Mouse (Mus musculus): ENCODE data around the gene Fam173a. TPM values are rescaled to one million over a fixed set of nuclear protein-coding genes. Genes with fewer than 3 reads are reported as not detected.
"Not testable (repeated sequence)": the region's sequence is repeated elsewhere in the genome, so short reads cannot be mapped to it uniquely, and the experiment has no call there.

Gene Fam173a
- polyA plus RNA-seq, 1 experiment from 2014 or later = 127 TPM

DNA sequence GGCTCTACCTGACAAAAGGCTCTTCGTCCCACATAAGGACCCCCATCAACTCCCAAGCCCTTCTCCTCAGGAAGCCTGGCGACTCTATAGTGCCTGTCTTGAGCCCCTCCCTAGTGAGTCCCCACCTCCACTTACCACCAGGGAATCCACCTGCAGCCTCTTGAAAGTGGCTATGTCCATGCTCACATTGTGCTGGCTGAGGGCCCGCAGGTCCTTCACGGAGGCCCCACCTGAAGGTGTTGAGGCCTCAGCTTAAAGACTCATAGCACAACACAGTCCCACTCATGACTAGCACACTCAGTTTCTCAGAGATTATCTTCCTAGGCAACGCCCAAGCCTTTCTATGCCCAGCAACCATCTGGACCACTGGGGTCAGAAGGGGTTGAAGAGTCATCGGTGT, 43.4 kb downstream of the Fam173a start:
- TF ChIP-seq CTCF (IDR thresholded peaks at IDR 0.05; ENCODE audit: low read depth) = no peak

DNA sequence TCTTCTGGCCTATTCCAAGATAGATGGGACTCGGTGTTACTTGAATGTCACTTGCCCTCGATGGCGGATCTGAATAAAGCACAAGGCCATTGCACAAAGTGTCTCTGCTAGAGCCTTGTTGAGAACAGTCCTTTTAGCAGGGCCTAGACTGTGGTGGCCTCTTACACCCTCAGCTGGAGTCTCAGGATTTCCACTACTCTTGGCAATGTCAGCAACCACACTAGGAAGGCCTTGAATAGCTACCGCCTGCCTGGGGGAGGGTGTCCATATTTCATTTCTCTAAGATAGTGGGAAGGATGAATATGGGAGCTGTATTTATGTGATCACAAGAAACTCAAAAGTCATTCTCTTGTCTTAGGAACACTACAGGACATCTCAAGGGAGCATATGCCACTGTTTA, 44.5 kb downstream of the Fam173a start:
- no peaks in the 10 kb centered on the region for H3K4me1 ChIP-seq (replicated peaks; ENCODE audit: control insufficient read depth, insufficient read depth, low read length)
- no peak overlapping the region for H3K9ac ChIP-seq (ENCODE audit: low read depth, low read length)
- TF ChIP-seq CTCF (IDR thresholded peaks at IDR 0.05; ENCODE audit: low read depth) = no peak
- WGBS = 92% methylated on average over 4 of the region's 4 CpGs
- H3K9me3 ChIP-seq (ENCODE audit: control insufficient read depth) = no peaks in the 10 kb centered on the region
- H3K27ac ChIP-seq (ENCODE audit: low read depth, low read length) = no peak overlapping the region
- no peaks in the 10 kb centered on the region for H3K36me3 ChIP-seq (ENCODE audit: control insufficient read depth, insufficient read depth)
- no peak overlapping the region for H3K4me3 ChIP-seq (ENCODE audit: low read depth, low read length)
- no peaks in the 10 kb centered on the region for H3K27me3 ChIP-seq (replicated peaks; ENCODE audit: control insufficient read depth, insufficient read depth, low read length)
- ATAC-seq = no peak
- H3K4me2 ChIP-seq (replicated peaks; ENCODE audit: low read depth) = no peak overlapping the region

More for the DNA sequence above, 43.4 kb downstream of the Fam173a start:
- H3K4me2 ChIP-seq (replicated peaks; ENCODE audit: low read depth) = no peak overlapping the region
- H3K36me3 ChIP-seq (ENCODE audit: control insufficient read depth, insufficient read depth) = no peaks in the 10 kb centered on the region
- ATAC-seq = no peak
- no peaks in the 10 kb centered on the region for H3K4me1 ChIP-seq (replicated peaks; ENCODE audit: control insufficient read depth, insufficient read depth, low read length)
- no peak overlapping the region for H3K9ac ChIP-seq (ENCODE audit: low read depth, low read length)
- H3K4me3 ChIP-seq (ENCODE audit: low read depth, low read length) = no peak overlapping the region
- H3K27me3 ChIP-seq (replicated peaks; ENCODE audit: control insufficient read depth, insufficient read depth, low read length) = no peaks in the 10 kb centered on the region
- WGBS = 85% methylated on average over 6 of the region's 6 CpGs
- no peak overlapping the region for H3K27ac ChIP-seq (ENCODE audit: low read depth, low read length)
- no peaks in the 10 kb centered on the region for H3K9me3 ChIP-seq (ENCODE audit: control insufficient read depth)

DNA sequence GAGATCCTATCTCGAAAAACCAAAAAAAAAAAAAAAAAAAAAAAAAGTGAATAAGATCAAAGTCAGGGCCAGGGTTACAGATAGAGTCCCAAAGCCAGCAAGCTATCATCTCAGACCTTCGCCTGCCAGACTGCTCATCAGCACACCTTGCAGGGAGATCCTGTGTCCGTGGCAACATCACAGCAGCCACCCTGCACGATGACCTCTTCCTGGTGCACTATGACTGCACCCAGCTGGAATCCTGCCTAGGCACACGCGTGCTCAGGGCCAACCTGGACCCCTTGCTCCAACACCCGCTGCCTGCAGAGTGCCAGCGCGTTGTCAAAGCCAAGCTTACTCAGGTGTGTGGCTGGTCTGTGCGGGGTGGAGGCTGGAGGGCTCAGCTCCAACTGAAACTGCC, 48.4 kb downstream of the Fam173a start:
- Histone ChIP-seq H3K4me1 (replicated peaks; ENCODE audit: control insufficient read depth, insufficient read depth, low read length) (no peaks in the 10 kb centered on the region), H3K9me3 (ENCODE audit: control insufficient read depth) (no peaks in the 10 kb centered on the region), H3K27ac (ENCODE audit: low read depth, low read length) (no peak overlapping the region), H3K4me3 (ENCODE audit: low read depth, low read length) (no peak overlapping the region), H3K4me2 (replicated peaks; ENCODE audit: low read depth) (no peak overlapping the region), H3K36me3 (ENCODE audit: control insufficient read depth, insufficient read depth) (no peaks in the 10 kb centered on the region), H3K9ac (ENCODE audit: low read depth, low read length) (no peak overlapping the region), H3K27me3 (replicated peaks; ENCODE audit: control insufficient read depth, insufficient read depth, low read length) (no peaks in the 10 kb centered on the region)
- ATAC-seq = no peak
- no peak for TF ChIP-seq CTCF (IDR thresholded peaks at IDR 0.05; ENCODE audit: low read depth)
- 70% methylated on average over 10 of the region's 10 CpGs for WGBS

DNA sequence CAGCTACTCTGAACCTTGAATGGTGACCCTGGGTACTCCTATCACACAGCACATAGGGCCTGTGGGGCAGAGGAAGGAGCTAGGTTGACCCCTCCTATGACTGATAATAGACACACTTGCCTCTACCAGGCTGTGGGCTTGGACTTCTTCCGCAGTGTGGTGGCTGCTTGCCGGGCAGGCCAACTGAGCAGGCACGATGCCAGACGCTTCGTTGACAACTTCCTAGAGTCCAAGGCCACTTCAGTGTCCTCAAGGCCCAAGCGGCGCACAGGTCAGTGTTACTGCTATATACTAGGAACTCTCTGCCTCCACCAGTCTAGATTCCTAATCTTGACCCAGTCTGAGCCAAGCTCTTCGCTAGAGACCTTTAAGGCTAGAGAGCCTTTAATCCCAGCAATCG, 48.9 kb downstream of the Fam173a start:
- H3K36me3 ChIP-seq (ENCODE audit: control insufficient read depth, insufficient read depth) = no peaks in the 10 kb centered on the region
- no peaks in the 10 kb centered on the region for H3K27me3 ChIP-seq (replicated peaks; ENCODE audit: control insufficient read depth, insufficient read depth, low read length)
- WGBS = 87% methylated on average over 9 of the region's 9 CpGs

DNA sequence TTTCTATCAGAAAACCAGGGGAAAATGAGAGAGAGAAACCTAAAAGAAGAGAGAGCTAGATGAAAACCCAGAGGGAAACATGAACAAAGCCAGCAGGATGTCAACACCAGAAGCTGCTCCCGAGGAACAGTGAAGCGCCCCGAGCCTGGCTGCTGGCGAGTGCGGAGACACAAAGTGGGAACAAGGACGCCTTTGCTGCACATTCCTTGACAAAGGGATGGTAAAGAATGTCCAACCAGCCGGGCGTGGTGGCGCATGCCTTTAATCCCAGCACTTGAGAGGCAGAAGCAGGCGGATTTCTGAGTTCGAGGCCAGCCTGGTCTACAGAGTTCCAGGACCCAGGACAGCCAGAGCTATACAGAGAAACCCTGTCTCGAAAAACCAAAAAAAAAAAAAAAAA, 51.2 kb downstream of the Fam173a start:
- H3K4me2 ChIP-seq (replicated peaks; ENCODE audit: low read depth); H3K4me1 ChIP-seq (replicated peaks; ENCODE audit: control insufficient read depth, insufficient read depth, low read length); H3K9me3 ChIP-seq (ENCODE audit: control insufficient read depth); H3K27me3 ChIP-seq (replicated peaks; ENCODE audit: control insufficient read depth, insufficient read depth, low read length); H3K9ac ChIP-seq (ENCODE audit: low read depth, low read length); H3K36me3 ChIP-seq (ENCODE audit: control insufficient read depth, insufficient read depth); H3K27ac ChIP-seq (ENCODE audit: low read depth, low read length); ATAC-seq; H3K4me3 ChIP-seq (ENCODE audit: low read depth, low read length): not testable (repeated sequence)
- 77% methylated on average over 12 of the region's 12 CpGs for WGBS

More for the DNA sequence above, 48.9 kb downstream of the Fam173a start:
- H3K9ac ChIP-seq (ENCODE audit: low read depth, low read length) = no peak overlapping the region
- H3K4me3 ChIP-seq (ENCODE audit: low read depth, low read length) = no peak overlapping the region
- no peak overlapping the region for H3K27ac ChIP-seq (ENCODE audit: low read depth, low read length)
- H3K4me1 ChIP-seq (replicated peaks; ENCODE audit: control insufficient read depth, insufficient read depth, low read length) = no peaks in the 10 kb centered on the region
- no peak for ATAC-seq
- TF ChIP-seq CTCF (IDR thresholded peaks at IDR 0.05; ENCODE audit: low read depth) = no peak
- no peaks in the 10 kb centered on the region for H3K9me3 ChIP-seq (ENCODE audit: control insufficient read depth)
- no peak overlapping the region for H3K4me2 ChIP-seq (replicated peaks; ENCODE audit: low read depth)

Small RNA genes lying within 50 kb of the gene (microRNA-seq; reads per million reads assigned to microRNA genes)
- gene Gm25083 (not detected), gene Mir3082 (not detected), gene Mir6966 (not detected)

Other genes with a start within 250 kb of the Fam173a start
- 1.7 and 2.5 TPM in 2 replicates for gene Sox8, start 222.2 kb downstream of the Fam173a start, polyA plus RNA-seq (2015; fragmentation: Nextera tagmentation; extraction: Ambion mirVana)
- 16.1 and 16.5 TPM in 2 replicates for gene Lmf1, start 213.8 kb downstream of the Fam173a start, polyA plus RNA-seq (2015; fragmentation: Nextera tagmentation; extraction: Ambion mirVana)
- gene Gng13, start 75.7 kb downstream of the Fam173a start, polyA plus RNA-seq (2015; fragmentation: Nextera tagmentation; extraction: Ambion mirVana) = 0.92 and 0.95 TPM in 2 replicates
- gene Chtf18, start 65.5 kb downstream of the Fam173a start, polyA plus RNA-seq (2015; fragmentation: Nextera tagmentation; extraction: Ambion mirVana) = 4.3 and 6.1 TPM in 2 replicates
- 6.7 and 7.2 TPM in 2 replicates for gene Rpusd1, start 65.2 kb downstream of the Fam173a start, polyA plus RNA-seq (2015; fragmentation: Nextera tagmentation; extraction: Ambion mirVana)
- gene Mslnl, start 56.9 kb downstream of the Fam173a start, polyA plus RNA-seq (2015; fragmentation: Nextera tagmentation; extraction: Ambion mirVana) = not detected in 2 replicates
- gene Msln, start 38.5 kb downstream of the Fam173a start, polyA plus RNA-seq (2015; fragmentation: Nextera tagmentation; extraction: Ambion mirVana) = 48.2 and 57.0 TPM in 2 replicates
- 20.2 and 21.7 TPM in 2 replicates for gene Narfl, start 19.1 kb downstream of the Fam173a start, polyA plus RNA-seq (2015; fragmentation: Nextera tagmentation; extraction: Ambion mirVana)
- gene Haghl, start 7.2 kb downstream of the Fam173a start, polyA plus RNA-seq (2015; fragmentation: Nextera tagmentation; extraction: Ambion mirVana) = 28.2 and 31.4 TPM in 2 replicates
- gene Ccdc78, start 6.3 kb downstream of the Fam173a start, polyA plus RNA-seq (2015; fragmentation: Nextera tagmentation; extraction: Ambion mirVana) = 0.09 and 0.18 TPM in 2 replicates
- not detected in 2 replicates for gene AC134908.4, start 2.8 kb upstream of the Fam173a start, polyA plus RNA-seq (2015; fragmentation: Nextera tagmentation; extraction: Ambion mirVana)
- 21.4 and 23.5 TPM in 2 replicates for gene Metrn, start 4.2 kb upstream of the Fam173a start, polyA plus RNA-seq (2015; fragmentation: Nextera tagmentation; extraction: Ambion mirVana)
- 1.1 and 1.5 TPM in 2 replicates for gene Fbxl16, start 16.2 kb upstream of the Fam173a start, polyA plus RNA-seq (2015; fragmentation: Nextera tagmentation; extraction: Ambion mirVana)
- 9.6 and 10.2 TPM in 2 replicates for gene Wdr24, start 30.7 kb upstream of the Fam173a start, polyA plus RNA-seq (2015; fragmentation: Nextera tagmentation; extraction: Ambion mirVana)
- gene Jmjd8, start 36.0 kb upstream of the Fam173a start, polyA plus RNA-seq (2015; fragmentation: Nextera tagmentation; extraction: Ambion mirVana) = 22.7 and 23.0 TPM in 2 replicates
- gene Stub1, start 40.5 kb upstream of the Fam173a start, polyA plus RNA-seq (2015; fragmentation: Nextera tagmentation; extraction: Ambion mirVana) = 245 and 246 TPM in 2 replicates
- gene Rhbdl1, start 44.4 kb upstream of the Fam173a start, polyA plus RNA-seq (2015; fragmentation: Nextera tagmentation; extraction: Ambion mirVana) = 1.4 and 1.9 TPM in 2 replicates
- gene Gm20683, start 48.9 kb upstream of the Fam173a start, polyA plus RNA-seq (2015; fragmentation: Nextera tagmentation; extraction: Ambion mirVana) = 0.54 and 0.90 TPM in 2 replicates
- 18.1 and 20.4 TPM in 2 replicates for gene Rhot2, start 52.0 kb upstream of the Fam173a start, polyA plus RNA-seq (2015; fragmentation: Nextera tagmentation; extraction: Ambion mirVana)
- 2.5 and 2.9 TPM in 2 replicates for gene Wdr90, start 68.6 kb upstream of the Fam173a start, polyA plus RNA-seq (2015; fragmentation: Nextera tagmentation; extraction: Ambion mirVana)
- 51.0 and 55.9 TPM in 2 replicates for gene Mcrip2, start 75.9 kb upstream of the Fam173a start, polyA plus RNA-seq (2015; fragmentation: Nextera tagmentation; extraction: Ambion mirVana)
- 46.6 and 51.7 TPM in 2 replicates for gene Mettl26, start 82.2 kb upstream of the Fam173a start, polyA plus RNA-seq (2015; fragmentation: Nextera tagmentation; extraction: Ambion mirVana)
- 0.14 and 0.27 TPM in 2 replicates for gene Wfikkn1, start 88.0 kb upstream of the Fam173a start, polyA plus RNA-seq (2015; fragmentation: Nextera tagmentation; extraction: Ambion mirVana)
- gene Rab40c, start 126.8 kb upstream of the Fam173a start, polyA plus RNA-seq (2015; fragmentation: Nextera tagmentation; extraction: Ambion mirVana) = 15.8 and 16.9 TPM in 2 replicates
- gene Pigq, start 152.0 kb upstream of the Fam173a start, polyA plus RNA-seq (2015; fragmentation: Nextera tagmentation; extraction: Ambion mirVana) = 34.9 and 37.2 TPM in 2 replicates
- not detected in 2 replicates for gene Nhlrc4, start 152.1 kb upstream of the Fam173a start, polyA plus RNA-seq (2015; fragmentation: Nextera tagmentation; extraction: Ambion mirVana)
- 0.05 and 0.09 TPM in 2 replicates for gene A930017K11Rik, start 159.7 kb upstream of the Fam173a start, polyA plus RNA-seq (2015; fragmentation: Nextera tagmentation; extraction: Ambion mirVana)
- 29.5 and 37.4 TPM in 2 replicates for gene Capn15, start 192.9 kb upstream of the Fam173a start, polyA plus RNA-seq (2015; fragmentation: Nextera tagmentation; extraction: Ambion mirVana)